Mouse (Mus musculus) E14TG2a.4 (cell line): ENCODE data around the gene Helq.

ENCODE experiments used
- CTCF ChIP-seq: conservative IDR thresholded peaks from 2 replicates; pipeline ENCODE4 v1.5.1; 2014; ENCODE audit warnings: low read length
- NANOG ChIP-seq: IDR thresholded peaks from 2 replicates; pipeline ENCODE4 v1.6.1; 2014; ENCODE audit warnings: borderline replicate concordance, low read length, mixed read lengths
- POU5F1 ChIP-seq: IDR thresholded peaks from 2 replicates; pipeline ENCODE4 v1.6.1; 2014; ENCODE audit warnings: low read length, borderline replicate concordance

- TF ChIP-seq CTCF (no peak), POU5F1 (no peak), NANOG (no peak)
Measured at GRCm38 (mm10) chr5:100828701-100829100, 30.3 kb upstream of the Helq start.
